Mouse (Mus musculus): ENCODE data around the gene Orai3.

The Orai3 gene

GRCm38 (mm10) chr7:127763642-127764041 is 6.0 kb upstream of the Orai3 start:
- WGBS: 75% methylated on average over 4 of the region's 4 CpGs

- WGBS: 85% methylated on average over 2 of the region's 2 CpGs
Measured at GRCm38 (mm10) chr7:127765756-127766155, 3.9 kb upstream of the Orai3 start.

- 76% methylated on average over 17 of the region's 17 CpGs for WGBS
Measured at GRCm38 (mm10) chr7:127766851-127767609, 2.6 kb upstream of the Orai3 start.

GRCm38 (mm10) chr7:127767671-127768345 is 1.8 kb upstream of the Orai3 start:
- 92% methylated on average over 19 of the region's 19 CpGs for WGBS

GRCm38 (mm10) chr7:127768346-127768996 is 1.1 kb upstream of the Orai3 start:
- WGBS: 34% methylated on average over 13 of the region's 13 CpGs

GRCm38 (mm10) chr7:127768997-127769593 is 520 bp upstream of the Orai3 start:
- WGBS: under 1% methylated on average over 16 of the region's 16 CpGs

GRCm38 (mm10) chr7:127770039-127770905 is 657 bp downstream of the Orai3 start:
- WGBS: 3% methylated on average over 27 of the region's 27 CpGs

- WGBS: 37% methylated on average over 5 of the region's 5 CpGs
Measured at GRCm38 (mm10) chr7:127771262-127771661, 1.6 kb downstream of the Orai3 start.

- 61% methylated on average over 3 of the region's 3 CpGs for WGBS
Measured at GRCm38 (mm10) chr7:127772080-127772479, 2.5 kb downstream of the Orai3 start.

GRCm38 (mm10) chr7:127772557-127772956 is 2.9 kb downstream of the Orai3 start:
- WGBS: 89% methylated on average over 1 of the region's 1 CpGs

- 36% methylated on average over 9 of the region's 9 CpGs for WGBS
Measured at GRCm38 (mm10) chr7:127773664-127774384, 4.2 kb downstream of the Orai3 start.

GRCm38 (mm10) chr7:127775837-127776236 is 6.2 kb downstream of the Orai3 start:
- WGBS: 63% methylated on average over 7 of the region's 7 CpGs

GRCm38 (mm10) chr7:127776426-127776825 is 6.8 kb downstream of the Orai3 start, which contains the start of gene Setd1a:
Setd1a (plus strand) TSS chr7:127776670.
- under 1% methylated on average over 23 of the region's 23 CpGs for WGBS

- 1% methylated on average over 66 of the region's 70 CpGs for WGBS
Measured at GRCm38 (mm10) chr7:127776878-127777473, 7.4 kb downstream of the Orai3 start.

GRCm38 (mm10) chr7:127777474-127778266 is 8.1 kb downstream of the Orai3 start:
- 2% methylated on average over 60 of the region's 66 CpGs for whole genome bisulfite sequencing

- 69% methylated on average over 4 of the region's 4 CpGs for WGBS
Measured at GRCm38 (mm10) chr7:127778350-127778749, 8.7 kb downstream of the Orai3 start.

- 93% methylated on average over 7 of the region's 7 CpGs for WGBS
Measured at GRCm38 (mm10) chr7:127785308-127785707, 15.7 kb downstream of the Orai3 start, which contains the start of gene Gm49388. Gm49388 (plus strand) TSS chr7:127785608.

GRCm38 (mm10) chr7:127797076-127797845 is 27.6 kb downstream of the Orai3 start:
- 92% methylated on average over 23 of the region's 23 CpGs for WGBS
